Mouse (Mus musculus) mouse trophoblast stem cell (cell line): ENCODE results near the gene Gm28372.

Source experiments
- in situ Hi-C, 2 experiments: fragments of 300-500 bp; cut with MseI, MboI; formaldehyde crosslinking; loops; 2 replicates in 1 of 2; 3 replicates in 1 of 2; pipeline ENCODE4 v1.15.1; 2025

The Gm28372 gene

DNA sequence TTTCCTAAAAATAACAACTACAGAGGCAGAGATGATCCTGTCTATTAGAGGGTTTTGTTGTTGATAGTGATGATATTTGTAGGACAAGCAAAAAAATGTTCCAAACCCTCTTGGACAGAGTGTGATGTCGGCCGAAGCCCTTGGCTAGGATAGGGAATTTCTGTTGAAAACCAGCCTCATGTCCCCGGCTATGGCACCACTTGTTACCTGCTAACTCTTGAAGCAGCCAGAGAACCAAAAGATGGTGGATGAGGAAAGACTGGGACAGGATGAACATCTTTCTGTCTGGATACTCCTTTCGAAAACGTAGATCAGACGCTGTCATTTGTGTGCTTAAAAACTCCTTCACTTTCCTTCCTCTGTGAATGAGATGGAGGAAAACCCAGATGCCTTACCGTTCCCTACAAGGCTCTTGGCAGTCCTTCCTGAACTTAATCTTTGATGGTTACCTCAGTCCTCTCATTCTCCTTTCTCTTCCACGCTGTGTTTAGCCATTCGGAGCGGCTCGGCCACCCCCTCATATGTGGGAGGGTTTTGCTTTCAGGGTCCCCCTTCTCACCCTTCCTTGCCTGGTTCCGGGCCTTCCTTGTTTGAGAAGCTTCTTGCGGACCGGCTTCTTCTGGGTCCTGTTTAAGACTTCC is 46.2 kb downstream of the Gm28372 start:
- in situ Hi-C loops, result no loop called here

DNA sequence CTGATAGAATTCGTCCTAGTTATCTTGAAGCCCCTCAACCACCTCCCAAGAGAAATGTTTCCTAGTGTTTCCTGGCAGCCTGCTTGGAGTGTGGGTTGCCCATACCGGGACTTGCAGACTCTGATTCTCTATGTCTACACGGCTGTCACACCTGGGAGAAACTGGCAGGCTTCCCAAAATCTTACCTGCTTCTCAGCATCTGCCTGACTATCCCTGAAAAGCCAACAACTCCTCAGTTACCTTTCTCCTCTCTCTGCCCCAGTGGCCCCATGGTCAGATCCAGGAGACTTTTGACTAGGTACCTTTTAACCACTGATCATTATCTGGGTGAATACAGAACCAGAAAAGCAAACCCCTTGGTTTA is 46.7 kb downstream of the Gm28372 start:
- in situ Hi-C loops, result no loop called here

DNA sequence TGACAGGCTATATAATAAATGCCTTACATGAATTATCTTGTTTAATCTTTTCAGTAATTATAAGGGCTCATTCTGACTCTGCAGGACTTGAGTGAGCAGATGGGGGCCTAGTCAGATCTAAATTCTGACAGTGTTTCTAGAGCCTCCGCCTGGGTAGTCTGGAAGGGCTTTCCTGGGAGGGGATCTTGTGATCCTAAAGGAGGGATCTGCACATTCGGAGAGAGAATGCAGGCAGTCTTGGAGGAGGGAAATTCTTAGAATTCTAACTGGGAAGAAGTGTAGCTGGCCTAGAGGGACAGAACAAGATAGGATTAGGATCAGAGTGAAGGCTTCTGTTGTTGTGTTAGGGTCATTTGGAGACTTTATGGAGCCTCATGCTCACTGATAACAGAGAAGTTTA is 47.2 kb downstream of the Gm28372 start:
- in situ Hi-C loops, result no loop called here

DNA sequence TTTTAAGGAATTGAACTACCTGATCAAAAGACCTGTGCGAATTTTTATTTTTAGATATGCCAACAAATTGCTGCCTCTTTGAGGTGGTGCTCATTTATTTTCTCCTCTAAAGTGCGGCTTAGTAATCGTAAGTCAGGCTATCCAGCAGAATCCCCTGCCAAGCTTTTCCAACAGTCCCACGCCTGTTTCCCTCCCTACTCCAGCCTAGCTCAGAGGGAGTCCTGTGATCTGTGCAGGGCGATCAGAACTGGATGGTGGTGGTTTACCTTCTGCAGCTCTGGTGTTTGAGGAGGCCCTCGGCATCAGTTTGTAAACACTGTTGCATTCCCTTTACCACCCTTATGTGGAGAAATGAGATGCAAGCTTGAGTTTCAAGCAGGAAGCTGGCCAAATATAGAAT is 48.4 kb downstream of the Gm28372 start:
- in situ Hi-C loops, result no loop called here

DNA sequence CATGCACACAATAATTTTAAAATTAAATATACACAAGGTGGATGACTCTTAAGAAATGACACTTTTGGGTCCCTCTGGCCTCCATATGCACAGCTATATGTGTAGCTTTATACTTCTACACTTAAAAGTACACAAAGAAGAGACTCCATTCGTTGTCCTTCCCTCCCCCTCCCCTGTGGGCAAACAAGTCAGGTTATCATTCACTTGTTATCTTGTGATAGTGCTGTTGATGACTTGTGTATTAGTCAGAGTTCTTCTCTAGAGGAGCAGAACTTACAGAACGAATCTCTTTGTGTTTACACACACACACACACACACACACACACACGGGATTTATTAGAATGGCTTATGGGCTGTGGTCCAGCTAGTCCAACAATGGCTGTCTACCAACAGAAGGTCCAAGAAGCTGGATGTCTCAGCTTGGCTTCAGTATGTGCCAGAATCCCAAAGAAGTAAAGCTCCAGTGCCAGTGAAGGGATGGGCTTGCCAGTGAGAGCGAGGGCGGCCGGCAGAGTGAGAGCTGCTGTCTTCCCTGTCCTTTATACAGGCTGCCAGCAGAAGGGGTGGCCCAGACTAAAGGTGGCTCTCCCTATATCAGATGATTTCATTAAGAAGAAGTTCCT is 49.8 kb downstream of the Gm28372 start:
- in situ Hi-C loops, result no loop called here
